Mouse (Mus musculus) heart, postnatal 4 days (tissue): ENCODE data around the gene Sbno2. TPM values are rescaled to one million over a fixed set of nuclear protein-coding genes. Genes with fewer than 3 reads are reported as not detected.
A peak's percentile ranks its signal among the peaks of the same experiment; 100 is the strongest.

ENCODE experiments used
- DNase-seq: peaks from one replicate; pipeline ENCODE4 v3.0.0; 2021
- total RNA-seq, 2 experiments: library from RNA; stranded (reverse); gene quantifications; 2 replicates each; pipeline ENCODE4 v1.2.3; 2021

Sbno2 gene
- total RNA-seq, 2 experiments from 2014 or later: 19.0 to 19.4 TPM

- DNase-seq: no peak
Observed at GRCm38 (mm10) chr10:80091527-80091926, 13.8 kb downstream of the Sbno2 start.

- DNase-seq: no peak
Observed at GRCm38 (mm10) chr10:80089146-80089545, 16.2 kb downstream of the Sbno2 start.

GRCm38 (mm10) chr10:80087483-80087882, 17.9 kb downstream of the Sbno2 start:
- DNase-seq: no peak

- peak; percentile 34 for DNase-seq
Observed at GRCm38 (mm10) chr10:80086847-80087246, 18.5 kb downstream of the Sbno2 start.

- DNase-seq: peak; percentile 65
Observed at GRCm38 (mm10) chr10:80084817-80085487, 20.4 kb downstream of the Sbno2 start.

- DNase-seq: no peak
Observed at GRCm38 (mm10) chr10:80081075-80081474, 24.3 kb downstream of the Sbno2 start.

GRCm38 (mm10) chr10:80080396-80081070, 24.8 kb downstream of the Sbno2 start:
- no peak for DNase-seq

- DNase-seq: no peak
Observed at GRCm38 (mm10) chr10:80078366-80078765, 27.0 kb downstream of the Sbno2 start.

GRCm38 (mm10) chr10:80077312-80077711, 28.1 kb downstream of the Sbno2 start:
- no peak for DNase-seq

- DNase-seq: no peak
Observed at GRCm38 (mm10) chr10:80076386-80076785, 29.0 kb downstream of the Sbno2 start.

GRCm38 (mm10) chr10:80075924-80076323, 29.4 kb downstream of the Sbno2 start:
- no peak for DNase-seq

GRCm38 (mm10) chr10:80074813-80075601, 30.4 kb downstream of the Sbno2 start:
- DNase-seq: peak; percentile 78

- no peak for DNase-seq
Observed at GRCm38 (mm10) chr10:80072623-80073489, 32.5 kb downstream of the Sbno2 start.

GRCm38 (mm10) chr10:80071516-80071900, 33.9 kb downstream of the Sbno2 start:
- DNase-seq: no peak

GRCm38 (mm10) chr10:80070837-80071515, 34.4 kb downstream of the Sbno2 start:
- DNase-seq: peak; percentile 91

- DNase-seq: no peak
Observed at GRCm38 (mm10) chr10:80069948-80070450, 35.4 kb downstream of the Sbno2 start.

GRCm38 (mm10) chr10:80069251-80069650, 36.1 kb downstream of the Sbno2 start:
- DNase-seq: no peak

GRCm38 (mm10) chr10:80063877-80064650, 41.3 kb downstream of the Sbno2 start:
- no peak for DNase-seq

GRCm38 (mm10) chr10:80063104-80063503, 42.3 kb downstream of the Sbno2 start:
- no peak for DNase-seq

- DNase-seq: no peak
Observed at GRCm38 (mm10) chr10:80057683-80058326, 47.6 kb downstream of the Sbno2 start.
